Mouse (Mus musculus) lung, adult 2 months (tissue): ENCODE measurements around the gene Rnf167.

Experiments used
- CTCF ChIP-seq: fragments of 200-500 bp; IDR thresholded peaks from 2 replicates; pipeline ENCODE4 v1.5.1; 2011; ENCODE audit warnings: mild to moderate bottlenecking, low read length, control low read depth; ENCODE audit not compliant: insufficient read depth
- POLR2A ChIP-seq: fragments of 200-500 bp; IDR thresholded peaks from 2 replicates; pipeline ENCODE4 v1.6.1; 2011; ENCODE audit warnings: low read depth, mild to moderate bottlenecking, control low read depth, low read length, borderline replicate concordance; ENCODE audit errors: extremely low read depth

- TF ChIP-seq CTCF (no peak), POLR2A (no peak)
Observed at GRCm38 (mm10) chr11:70656456-70656927, 9.5 kb downstream of the Rnf167 start.
